Mouse (Mus musculus) forebrain, embryonic 10.5 days (tissue): Measurements from ENCODE around the gene Mettl14. TPM values are rescaled to one million over a fixed set of nuclear protein-coding genes. Genes with fewer than 3 reads are reported as not detected.

Experiments
- DNase-seq: peaks from one replicate; pipeline ENCODE4 v3.0.0-alpha.2; 2017; ENCODE audit warnings: low spot score; ENCODE audit errors: extremely low spot score
- H3K27ac ChIP-seq: fragments of 300-500 bp; sonication (generic); 2 replicates; pipeline ENCODE4 v1.5.1; 2016; ENCODE audit warnings: mild to moderate bottlenecking
- H3K27me3 ChIP-seq: fragments of 300-500 bp; sonication (generic); 2 replicates; pipeline ENCODE4 v1.6.1; 2016; ENCODE audit warnings: mild to moderate bottlenecking; ENCODE audit not compliant: poor library complexity, severe bottlenecking
- H3K36me3 ChIP-seq: fragments of 300-500 bp; sonication (generic); replicated peaks from 2 replicates; pipeline ENCODE4 v1.6.1; 2016; ENCODE audit warnings: mild to moderate bottlenecking, moderate library complexity
- H3K4me1 ChIP-seq: fragments of 300-500 bp; sonication (generic); 2 replicates; pipeline ENCODE4 v1.6.1; 2016
- H3K4me3 ChIP-seq: fragments of 300-500 bp; sonication (generic); 2 replicates; pipeline ENCODE4 v1.5.1; 2016; ENCODE audit warnings: mild to moderate bottlenecking, moderate library complexity
- H3K9me3 ChIP-seq: fragments of 300-500 bp; sonication (generic); 2 replicates; pipeline ENCODE4 v1.6.1; 2016; ENCODE audit warnings: mild to moderate bottlenecking, moderate library complexity
- WGBS: fragments of 180-500 bp; shearing (Covaris S2); methylation state at CpG from one replicate; pipeline ENCODE4 v1.1.7; 2016; 5-methylcytosine and 5-hydroxymethylcytosine counted together
- polyA plus RNA-seq: library from polyadenylated mRNA; unstranded; fragments of >200 nt; fragmentation: Nextera tagmentation; extraction: Ambion mirVana; gene quantifications from 2 replicates; pipeline ENCODE4 v1.2.1, GENCODE M21; 2016

Mettl14 gene
- polyA plus RNA-seq, 1 experiment from 2014 or later, result 37.1 TPM

DNA sequence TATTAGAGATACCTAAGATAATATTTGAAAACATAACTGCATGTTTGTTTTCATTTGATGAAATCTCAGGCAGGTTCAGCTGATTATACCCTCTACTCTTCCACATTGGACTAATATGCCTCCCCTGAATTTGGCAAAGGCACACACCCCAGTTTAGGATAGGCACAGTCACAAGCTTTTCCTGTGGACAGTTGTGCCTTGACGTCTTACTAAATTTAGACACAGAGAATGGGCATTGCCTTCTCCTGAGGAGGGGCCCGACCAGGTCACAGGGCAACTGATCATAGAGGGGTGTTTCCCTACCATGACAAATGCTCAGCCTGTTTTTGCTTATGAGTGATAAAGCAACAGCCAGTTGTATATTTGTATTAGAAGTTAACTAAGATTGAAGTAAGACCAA lies 34.4 kb downstream of the Mettl14 start:
- Histone ChIP-seq H3K27me3 (no peaks in the 10 kb centered on the region), H3K27ac (no peak overlapping the region), H3K9me3 (no peaks in the 10 kb centered on the region), H3K36me3 (no peaks in the 10 kb centered on the region), H3K4me1 (no peaks in the 10 kb centered on the region), H3K4me3 (no peak overlapping the region)
- 84% methylated on average over 2 of the region's 2 CpGs for WGBS
- no peak for DNase-seq

DNA sequence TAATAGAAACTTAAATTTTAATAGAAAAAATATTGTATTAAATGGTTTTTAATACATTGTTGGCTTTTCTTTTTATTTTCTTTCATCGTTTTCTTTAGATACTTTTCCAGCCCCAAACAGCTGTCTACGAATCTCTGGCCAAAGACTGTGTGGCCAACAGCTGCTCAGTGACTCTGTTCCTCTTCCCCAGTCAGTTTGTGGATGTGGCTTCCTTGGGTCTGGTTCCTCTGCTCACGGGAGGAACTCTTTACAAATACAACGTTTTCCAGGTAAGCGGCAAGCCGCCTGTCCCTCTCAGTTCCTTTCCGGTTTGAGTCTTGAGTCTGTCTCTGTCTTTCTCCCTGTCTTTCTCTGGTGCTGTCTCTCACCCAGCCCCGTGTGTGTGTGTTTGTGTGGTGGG lies 35.3 kb downstream of the Mettl14 start:
- DNase-seq, result no peak
- Histone ChIP-seq H3K4me1 (no peaks in the 10 kb centered on the region), H3K36me3 (no peaks in the 10 kb centered on the region), H3K27me3 (no peaks in the 10 kb centered on the region), H3K4me3 (no peak overlapping the region), H3K27ac (no peak overlapping the region), H3K9me3 (no peaks in the 10 kb centered on the region)
- WGBS, result 91% methylated on average over 8 of the region's 8 CpGs

DNA sequence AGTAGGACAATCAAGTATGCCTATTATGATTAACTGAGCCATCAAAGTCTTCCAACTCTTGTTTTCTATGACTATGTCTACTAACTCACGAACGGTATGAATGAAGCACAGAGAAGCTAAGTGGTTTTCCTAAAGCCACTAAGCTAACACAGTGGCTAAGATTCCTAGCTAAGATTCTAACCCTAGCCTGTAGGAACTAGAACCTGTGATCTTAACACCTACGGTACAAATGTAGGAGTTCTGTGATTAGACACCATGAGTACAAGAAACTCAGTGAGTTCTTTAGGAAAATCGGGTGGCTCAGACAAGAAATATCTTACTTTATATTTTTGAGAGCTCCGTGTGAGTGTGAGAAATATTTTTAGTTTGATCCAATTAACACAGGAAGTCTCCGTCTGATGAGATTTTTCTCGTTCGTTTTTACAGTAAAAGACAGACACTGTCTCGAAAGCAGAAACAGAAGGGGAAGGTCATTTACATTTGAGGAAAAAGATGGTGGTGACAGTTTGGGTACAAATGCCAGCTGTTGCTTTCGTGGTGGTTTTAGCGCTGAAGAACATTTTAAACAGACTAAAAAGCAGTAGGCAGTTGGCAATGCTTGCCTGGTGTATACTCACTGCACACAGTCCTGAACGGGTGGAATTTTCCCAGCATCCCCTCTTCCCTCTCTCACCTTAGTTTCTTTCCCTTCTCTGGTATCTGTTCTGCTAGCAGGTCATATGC lies 37.7 kb downstream of the Mettl14 start:
- Histone ChIP-seq H3K27me3 (no peaks in the 10 kb centered on the region), H3K9me3 (no peaks in the 10 kb centered on the region), H3K36me3 (no peaks in the 10 kb centered on the region), H3K27ac (no peak overlapping the region), H3K4me1 (no peaks in the 10 kb centered on the region), H3K4me3 (no peak overlapping the region)
- DNase-seq, result no peak
- WGBS, result 93% methylated on average over 12 of the region's 12 CpGs

DNA sequence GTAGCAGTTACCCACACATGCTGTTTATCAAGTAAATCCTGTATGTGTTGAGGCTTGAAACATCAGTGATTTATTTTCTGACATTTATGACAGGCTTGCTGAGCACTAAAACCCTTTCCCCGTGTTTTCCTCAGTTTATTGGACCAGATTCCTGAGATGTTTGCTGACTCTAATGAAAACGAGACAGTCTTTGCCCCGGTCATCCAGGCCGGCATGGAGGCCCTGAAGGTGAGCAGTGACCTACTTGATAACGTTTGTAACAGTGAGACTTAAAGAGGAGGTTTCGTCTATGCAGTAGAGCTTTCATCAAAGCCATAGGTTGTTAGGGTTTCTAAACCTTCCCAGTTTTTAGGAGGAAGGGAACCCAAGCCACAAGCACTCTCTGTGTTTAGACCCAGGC lies 42.2 kb downstream of the Mettl14 start:
- Histone ChIP-seq H3K4me1 (no peaks in the 10 kb centered on the region), H3K36me3 (no peaks in the 10 kb centered on the region), H3K9me3 (no peaks in the 10 kb centered on the region), H3K4me3 (no peak overlapping the region), H3K27me3 (no peaks in the 10 kb centered on the region), H3K27ac (no peak overlapping the region)
- DNase-seq, result no peak
- 85% methylated on average over 6 of the region's 6 CpGs for WGBS

DNA sequence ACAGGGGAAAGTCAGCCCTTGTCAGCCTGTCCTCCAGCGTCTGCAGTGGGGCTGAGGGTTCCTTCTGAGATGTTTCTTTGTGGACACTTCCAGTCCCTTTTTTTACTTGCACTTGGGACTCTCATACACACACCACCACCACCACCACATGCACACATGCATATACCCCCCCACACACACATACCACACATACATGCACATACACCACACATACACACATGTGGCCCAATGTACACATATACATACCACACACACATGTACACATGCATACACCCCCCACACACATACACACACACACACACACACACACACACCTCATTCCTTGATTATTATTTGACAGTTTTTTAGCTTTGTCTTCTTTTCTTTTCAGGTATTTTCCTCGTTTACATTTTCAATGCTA lies 44.9 kb downstream of the Mettl14 start:
- H3K9me3 ChIP-seq, result no peaks in the 10 kb centered on the region

DNA sequence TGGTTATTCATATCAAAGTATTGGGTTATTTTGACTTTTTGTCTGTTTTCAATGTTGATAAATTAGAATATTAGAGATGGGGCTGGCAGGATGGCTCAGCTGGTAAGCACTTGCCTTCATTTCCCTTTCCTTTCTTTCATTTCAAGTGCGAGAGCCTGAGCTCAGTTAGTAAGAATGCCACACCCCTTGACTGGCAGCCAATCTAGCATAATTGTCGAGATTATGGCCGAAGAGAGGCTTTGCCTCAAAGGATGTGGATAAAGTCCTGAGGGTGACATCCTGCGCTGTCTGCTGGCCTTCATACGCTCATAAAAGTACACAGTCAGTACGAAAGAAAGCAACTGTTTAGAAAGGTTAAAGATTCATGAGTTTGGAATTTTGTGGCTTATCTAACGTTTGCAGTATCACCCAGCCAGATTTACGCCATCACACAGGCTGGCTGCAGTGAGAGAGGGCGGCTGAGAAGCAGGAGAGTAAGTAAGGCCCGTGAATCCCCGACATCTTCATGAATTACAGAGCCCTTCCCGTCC lies 47.2 kb downstream of the Mettl14 start:
- H3K4me1 ChIP-seq, result no peaks in the 10 kb centered on the region
- H3K27ac ChIP-seq, result no peak overlapping the region
- no peak overlapping the region for H3K4me3 ChIP-seq
- H3K27me3 ChIP-seq, result no peaks in the 10 kb centered on the region
- DNase-seq, result no peak
- H3K9me3 ChIP-seq, result no peaks in the 10 kb centered on the region
- H3K36me3 ChIP-seq, result no peaks in the 10 kb centered on the region
- 81% methylated on average over 12 of the region's 12 CpGs for WGBS

More for the DNA sequence above, 44.9 kb downstream of the Mettl14 start:
- H3K4me1 ChIP-seq, result no peaks in the 10 kb centered on the region
- no peaks in the 10 kb centered on the region for H3K36me3 ChIP-seq
- no peak for DNase-seq
- no peak overlapping the region for H3K27ac ChIP-seq
- no peaks in the 10 kb centered on the region for H3K27me3 ChIP-seq
- no peak overlapping the region for H3K4me3 ChIP-seq
- WGBS, result 81% methylated on average over 2 of the region's 2 CpGs

DNA sequence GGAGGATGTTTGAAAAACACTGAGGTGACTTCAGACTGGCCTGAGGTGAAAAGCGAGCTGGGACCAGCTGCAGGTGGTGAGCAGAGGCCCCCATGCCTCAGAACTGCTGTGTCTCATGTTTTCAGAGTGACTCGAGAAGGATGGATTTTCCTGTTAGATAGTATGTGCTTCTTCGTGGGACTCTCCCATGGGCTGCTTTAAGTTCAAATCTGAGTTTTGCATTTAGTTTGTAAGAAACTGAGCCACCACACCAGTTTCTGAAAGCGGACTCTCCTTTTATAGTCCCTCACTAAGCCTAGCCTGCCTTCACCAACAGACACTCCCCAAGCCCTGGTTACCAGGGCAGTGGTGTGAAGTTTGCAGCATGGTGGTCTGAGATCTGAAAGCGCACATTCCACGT lies 48.1 kb downstream of the Mettl14 start:
- no peaks in the 10 kb centered on the region for H3K27me3 ChIP-seq
- WGBS, result 88% methylated on average over 6 of the region's 6 CpGs

DNA sequence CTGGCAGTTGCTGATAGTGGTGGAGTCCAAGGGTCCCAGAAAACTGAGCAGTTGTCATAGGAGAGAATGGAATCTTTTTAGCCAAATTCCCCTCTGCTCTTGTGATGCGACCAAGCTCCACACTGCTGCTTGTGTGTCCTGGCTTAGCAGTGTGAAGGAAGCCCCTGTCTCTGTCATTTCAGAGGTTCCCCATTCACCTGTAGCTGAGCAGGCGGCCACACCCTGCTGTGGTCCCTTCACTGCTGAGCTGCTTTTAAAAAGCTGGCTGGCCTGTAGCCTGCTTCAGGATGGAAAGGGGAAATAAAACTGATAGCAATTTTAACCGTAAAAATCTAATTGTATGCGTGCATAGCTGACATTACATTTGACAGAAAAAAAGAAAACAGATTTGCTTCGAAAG lies 49.0 kb downstream of the Mettl14 start:
- H3K4me1 ChIP-seq, result no peaks in the 10 kb centered on the region
- H3K36me3 ChIP-seq, result no peaks in the 10 kb centered on the region
- DNase-seq, result no peak
- H3K9me3 ChIP-seq, result no peaks in the 10 kb centered on the region
- H3K27ac ChIP-seq, result no peak overlapping the region
- H3K27me3 ChIP-seq, result no peaks in the 10 kb centered on the region
- no peak overlapping the region for H3K4me3 ChIP-seq
- WGBS, result 83% methylated on average over 5 of the region's 5 CpGs

More for the DNA sequence above, 48.1 kb downstream of the Mettl14 start:
- H3K27ac ChIP-seq, result no peak overlapping the region
- no peaks in the 10 kb centered on the region for H3K9me3 ChIP-seq
- H3K4me3 ChIP-seq, result no peak overlapping the region
- no peak for DNase-seq
- H3K36me3 ChIP-seq, result no peaks in the 10 kb centered on the region
- H3K4me1 ChIP-seq, result no peaks in the 10 kb centered on the region

DNA sequence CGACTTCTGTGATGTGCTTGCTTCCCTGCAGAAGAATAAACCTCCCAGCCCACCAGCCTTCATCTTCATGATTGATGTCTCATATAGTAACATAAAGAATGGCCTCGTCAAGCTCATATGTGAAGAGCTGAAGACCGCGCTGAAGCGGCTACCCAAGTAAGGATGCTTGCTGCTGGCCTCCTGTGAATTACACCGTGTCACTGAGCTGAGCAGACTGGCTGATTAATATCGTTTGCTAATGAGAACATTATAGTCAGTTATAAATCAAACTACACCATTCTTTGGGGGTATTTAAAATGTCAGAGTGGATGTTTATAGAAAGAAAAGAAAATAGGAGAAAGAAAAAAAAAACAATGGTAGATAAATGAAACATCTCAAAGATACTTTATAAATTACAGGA lies 49.5 kb downstream of the Mettl14 start:
- WGBS, result 92% methylated on average over 7 of the region's 7 CpGs
- Histone ChIP-seq H3K36me3 (no peaks in the 10 kb centered on the region), H3K27me3 (no peaks in the 10 kb centered on the region), H3K27ac (no peak overlapping the region), H3K4me1 (no peaks in the 10 kb centered on the region), H3K9me3 (no peaks in the 10 kb centered on the region), H3K4me3 (no peak overlapping the region)
- no peak for DNase-seq

DNA sequence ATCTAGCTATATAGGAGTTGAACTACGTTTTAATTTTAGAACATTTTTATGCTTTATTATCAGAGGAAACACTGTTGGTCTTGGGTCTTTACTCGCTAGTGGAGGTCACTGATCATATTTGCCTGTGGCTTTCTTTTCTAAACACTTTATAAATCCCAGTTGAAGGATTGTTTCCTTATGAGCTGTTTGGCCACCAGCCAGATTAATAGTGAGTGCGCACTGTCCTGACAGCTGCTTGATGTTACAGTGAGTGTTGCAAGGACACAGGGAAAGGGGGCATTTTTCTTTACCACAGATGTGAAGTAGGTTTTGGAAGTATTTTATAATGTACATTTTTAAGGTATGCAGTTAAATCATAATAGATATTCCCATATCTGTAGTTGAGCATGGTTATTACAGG lies 50.4 kb downstream of the Mettl14 start:
- Histone ChIP-seq H3K4me1 (no peaks in the 10 kb centered on the region), H3K27me3 (no peaks in the 10 kb centered on the region), H3K4me3 (no peak overlapping the region), H3K36me3 (no peaks in the 10 kb centered on the region), H3K27ac (no peak overlapping the region), H3K9me3 (no peaks in the 10 kb centered on the region)
- WGBS, result 94% methylated on average over 3 of the region's 3 CpGs
- DNase-seq, result no peak

DNA sequence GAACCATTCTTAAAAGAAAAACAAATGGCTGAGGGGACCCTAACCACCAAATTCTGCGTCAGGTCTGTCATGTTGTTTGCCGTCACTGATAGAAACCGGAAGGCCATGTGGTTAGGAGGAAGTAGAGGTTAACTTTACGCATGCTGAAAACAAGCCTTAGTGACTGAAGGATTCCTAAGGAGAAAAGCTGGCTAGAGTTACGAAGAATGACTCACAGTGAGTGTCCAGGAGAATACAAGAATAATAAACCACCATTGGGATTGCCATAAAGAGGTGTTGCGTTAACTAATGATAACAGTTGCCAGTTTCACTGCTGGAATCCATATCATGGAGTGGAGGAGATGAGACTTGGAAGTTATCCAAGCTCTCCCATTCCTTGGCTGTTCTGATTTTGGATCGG lies 51.0 kb downstream of the Mettl14 start:
- H3K36me3 ChIP-seq, result no peaks in the 10 kb centered on the region
- H3K27ac ChIP-seq, result no peak overlapping the region
- H3K27me3 ChIP-seq, result no peaks in the 10 kb centered on the region
- no peak overlapping the region for H3K4me3 ChIP-seq
- no peaks in the 10 kb centered on the region for H3K4me1 ChIP-seq
- no peak for DNase-seq
- WGBS, result 87% methylated on average over 7 of the region's 7 CpGs
- no peaks in the 10 kb centered on the region for H3K9me3 ChIP-seq

DNA sequence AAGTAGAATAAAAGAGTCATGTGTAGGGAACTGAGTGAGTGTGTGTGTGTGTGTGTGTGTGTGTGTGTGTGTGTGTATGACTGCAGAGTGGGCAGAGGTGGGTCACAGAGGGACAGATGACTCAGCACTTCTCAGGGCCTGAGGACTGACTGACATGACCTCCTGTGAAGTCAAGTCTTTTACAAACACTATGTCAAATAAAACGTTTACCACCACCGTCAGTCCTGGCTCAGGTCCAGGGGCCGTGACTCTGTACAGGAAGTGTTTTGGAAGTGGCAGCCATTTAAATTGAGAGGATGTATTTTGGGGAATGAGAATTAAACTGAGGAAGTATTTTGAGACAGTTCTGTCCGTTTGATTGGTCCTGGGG lies 52.9 kb downstream of the Mettl14 start:
- Histone ChIP-seq H3K9me3 (no peaks in the 10 kb centered on the region), H3K4me3 (no peak overlapping the region), H3K4me1 (no peaks in the 10 kb centered on the region), H3K36me3 (no peaks in the 10 kb centered on the region), H3K27me3 (no peaks in the 10 kb centered on the region), H3K27ac (no peak overlapping the region)
- DNase-seq, result no peak
- 70% methylated on average over 4 of the region's 4 CpGs for WGBS

DNA sequence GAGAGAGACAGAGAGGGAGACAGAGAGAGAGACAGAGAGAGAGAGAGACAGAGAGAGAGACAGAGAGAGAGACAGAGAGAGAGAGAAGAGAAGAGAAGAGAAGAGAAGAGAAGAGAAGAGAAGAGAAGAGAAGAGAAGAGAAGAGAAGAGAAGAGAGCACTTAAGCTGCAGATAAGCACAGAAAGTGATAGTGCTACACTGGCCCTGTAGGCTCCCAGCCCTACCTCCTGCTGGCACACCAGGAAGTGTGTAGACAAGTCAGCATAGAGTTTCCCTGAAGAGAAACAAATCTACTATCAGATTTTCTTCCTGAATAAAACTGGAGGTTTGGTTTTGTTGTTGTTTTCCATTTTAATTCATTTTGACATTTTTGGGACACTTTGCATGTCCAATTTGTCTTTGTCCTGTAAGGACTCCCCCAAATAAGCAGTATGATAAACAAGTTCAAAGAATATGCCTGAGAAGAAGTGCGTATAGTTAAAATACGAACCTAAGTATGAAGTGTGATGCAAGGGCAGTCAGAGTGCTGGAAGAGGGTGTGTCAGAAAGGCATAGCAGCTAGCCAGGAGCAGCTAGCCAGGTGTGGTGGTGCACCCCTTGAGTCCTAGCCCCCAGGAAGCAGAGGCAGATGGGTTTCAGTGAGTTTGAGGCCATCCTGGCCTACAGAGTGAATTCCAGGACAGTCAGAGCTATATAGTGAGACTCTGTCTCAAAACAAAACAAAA lies 53.4 kb downstream of the Mettl14 start:
- WGBS, result 90% methylated on average over 2 of the region's 2 CpGs
- Histone ChIP-seq H3K9me3 (no peaks in the 10 kb centered on the region), H3K4me3 (no peak overlapping the region), H3K36me3 (no peaks in the 10 kb centered on the region), H3K27ac (no peak overlapping the region), H3K4me1 (no peaks in the 10 kb centered on the region), H3K27me3 (no peaks in the 10 kb centered on the region)
- DNase-seq, result no peak
